Mouse (Mus musculus): Measurements from ENCODE around the gene Eif3k.

GRCm38 (mm10) chr7:28922606-28923005, 59.1 kb downstream of the Eif3k start:
- TF ChIP-seq CTCF (IDR thresholded peaks at IDR 0.05; ENCODE audit: extremely low read depth, insufficient read depth, low read length) (no peak), POLR2A (IDR thresholded peaks at IDR 0.05; ENCODE audit: extremely low read depth, insufficient read depth, low read length) (no peak)

Measured in cortical plate, adult 2 months (tissue).